Mouse (Mus musculus) lung, postnatal 14 days (tissue): Measurements from ENCODE around the gene Usp13.

Experiments
- DNase-seq: peaks from one replicate; pipeline ENCODE4 v3.0.0; 2021

The Usp13 gene

GRCm38 (mm10) chr3:32947486-32947885, 130.1 kb downstream of the Usp13 start:
- DNase-seq = no peak

GRCm38 (mm10) chr3:32951382-32951781, 134.0 kb downstream of the Usp13 start:
- no peak for DNase-seq

GRCm38 (mm10) chr3:32961494-32961893, 144.1 kb downstream of the Usp13 start:
- DNase-seq = no peak

GRCm38 (mm10) chr3:32965528-32965927, 148.2 kb downstream of the Usp13 start:
- peak; percentile 1 for DNase-seq

DNA sequence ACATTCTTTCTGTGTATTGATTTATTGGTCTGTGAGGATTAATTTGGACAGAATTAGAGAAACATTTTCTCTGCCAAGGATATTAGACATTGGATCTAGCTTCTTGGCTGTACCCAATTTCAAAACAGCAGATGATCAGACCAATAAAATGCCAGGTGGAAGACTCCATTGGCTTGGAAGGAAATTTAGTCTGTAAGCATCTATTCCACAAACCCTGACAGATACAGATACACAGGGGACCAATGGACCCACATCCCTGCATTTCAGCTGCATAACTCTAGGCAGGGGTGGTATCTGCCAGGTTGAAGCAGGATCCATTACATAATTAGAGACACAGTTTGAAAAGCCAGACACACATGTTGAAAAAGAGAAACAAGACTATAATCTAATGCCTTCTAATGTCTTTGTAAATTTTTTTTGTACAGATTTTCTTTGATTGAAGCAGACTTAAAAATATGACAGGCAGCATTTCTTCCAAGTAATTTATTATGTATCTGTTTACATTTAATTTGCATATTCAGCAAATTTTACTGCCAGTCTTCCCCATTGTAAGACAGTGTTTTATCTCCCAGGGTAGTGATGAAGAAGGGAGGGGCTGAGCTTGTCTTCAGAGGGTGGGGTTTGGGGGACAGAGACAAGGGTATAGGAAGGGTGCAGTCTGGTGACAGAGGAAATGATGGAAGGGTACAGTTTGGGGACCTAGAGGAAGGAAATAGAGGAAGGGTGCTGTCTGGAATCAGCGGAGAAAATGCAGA, 151.5 kb downstream of the Usp13 start:
- DNase-seq = no peak

DNA sequence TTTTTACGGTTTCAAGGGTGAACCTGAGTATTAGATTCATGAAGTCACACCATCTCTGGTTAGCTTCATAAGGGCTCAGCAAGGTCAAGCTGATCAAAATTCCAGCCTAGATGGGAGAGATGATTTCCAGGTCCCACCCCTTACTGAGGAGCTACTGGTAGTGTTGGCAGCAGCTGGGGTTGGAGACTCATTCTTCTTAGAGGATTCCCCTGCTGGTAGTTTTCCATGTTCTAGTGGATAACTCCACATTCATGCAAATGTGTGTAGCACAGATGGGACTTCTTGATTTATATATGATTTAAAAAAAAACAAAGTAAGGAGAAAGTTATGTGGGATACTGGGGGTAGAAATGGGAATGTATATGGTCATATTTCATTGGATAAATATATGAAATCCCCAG, 152.9 kb downstream of the Usp13 start:
- DNase-seq = no peak

DNA sequence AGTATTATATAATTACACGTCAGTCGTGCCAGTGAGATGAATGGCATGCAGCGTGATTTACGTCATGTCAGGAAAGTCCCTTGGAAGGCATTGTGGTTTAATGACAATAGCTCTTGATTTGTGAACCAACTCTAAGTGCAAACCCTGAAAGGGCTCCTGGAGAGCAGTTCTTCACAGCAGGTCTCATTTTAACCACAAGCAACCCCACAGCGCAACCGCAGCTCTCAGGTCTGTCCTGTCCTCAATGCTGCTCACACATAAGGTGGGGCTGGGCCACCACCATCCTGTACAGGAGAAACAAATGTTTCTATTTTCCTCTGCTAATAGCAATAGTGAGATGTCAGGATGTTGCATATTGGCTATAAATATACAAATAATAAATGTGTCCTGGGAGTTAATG, 161.9 kb downstream of the Usp13 start:
- no peak for DNase-seq

GRCm38 (mm10) chr3:32979981-32980380, 162.6 kb downstream of the Usp13 start:
- no peak for DNase-seq

- DNase-seq = no peak
Observed at GRCm38 (mm10) chr3:32985141-32985540, 167.8 kb downstream of the Usp13 start.
